Mouse (Mus musculus) mouse embryonic stem cell (cell line): ENCODE results near the gene Tomm20.

Experiments
- in situ Hi-C, 2 experiments: fragments of 300-500 bp; cut with MboI; formaldehyde crosslinking; loops; 1 replicate in 1 of 2; 3 replicates in 1 of 2; pipeline ENCODE4 v1.14.3; 2019 to 2020; ENCODE audit warnings: low sequenced_read_pairs in 2 of 2, low pct_unique_long_range_greater_than_20kb in 1 of 2, mixed read lengths in 1 of 2; ENCODE audit not compliant: unreplicated experiment in 1 of 2

The Tomm20 gene

GRCm38 (mm10) chr8:126945730-126946163 lies at the start of gene Tomm20:
TSS of gene Tomm20 (minus strand) at chr8:126945844.
- in situ Hi-C loops, result no loop called here

GRCm38 (mm10) chr8:126994506-126994905 lies 48.9 kb upstream of the Tomm20 start:
- in situ Hi-C loops, result loop anchor here (25.0 kb wide), 2 partner anchors 293 to 593 kb away; no protein-coding TSS in a partner anchor

- in situ Hi-C loops, result loop anchor here (5.0 to 25.0 kb wide), 5 partner anchors 153 to 598 kb away; no protein-coding TSS in a partner anchor
Observed at GRCm38 (mm10) chr8:126989363-126990153, 43.9 kb upstream of the Tomm20 start.

- in situ Hi-C loops, result loop anchor here (5.0 to 25.0 kb wide), 5 partner anchors 154 to 599 kb away; no protein-coding TSS in a partner anchor
Observed at GRCm38 (mm10) chr8:126988346-126989006, 42.8 kb upstream of the Tomm20 start.

- in situ Hi-C loops, result loop anchor here (5.0 to 25.0 kb wide), 5 partner anchors 156 to 601 kb away; no protein-coding TSS in a partner anchor
Observed at GRCm38 (mm10) chr8:126986495-126986894, 40.9 kb upstream of the Tomm20 start.

GRCm38 (mm10) chr8:126980046-126980445 lies 34.4 kb upstream of the Tomm20 start:
- in situ Hi-C loops, result loop anchor here (10.0 to 25.0 kb wide), 4 partner anchors 165 to 607 kb away; no protein-coding TSS in a partner anchor

- in situ Hi-C loops, result loop anchor here (25.0 kb wide), 2 partner anchors 308 to 608 kb away; no protein-coding TSS in a partner anchor
Observed at GRCm38 (mm10) chr8:126979091-126979920, 33.7 kb upstream of the Tomm20 start.

- in situ Hi-C loops, result loop anchor here (25.0 kb wide), 2 partner anchors 309 to 609 kb away; no protein-coding TSS in a partner anchor
Observed at GRCm38 (mm10) chr8:126978535-126978934, 32.9 kb upstream of the Tomm20 start.

- in situ Hi-C loops, result loop anchor here (25.0 kb wide), 2 partner anchors 309 to 609 kb away; no protein-coding TSS in a partner anchor
Observed at GRCm38 (mm10) chr8:126978028-126978427, 32.4 kb upstream of the Tomm20 start.

GRCm38 (mm10) chr8:126976608-126977348 lies 31.1 kb upstream of the Tomm20 start:
- in situ Hi-C loops, result loop anchor here (25.0 kb wide), 2 partner anchors 311 to 611 kb away; no protein-coding TSS in a partner anchor

GRCm38 (mm10) chr8:126975706-126976105 lies 30.1 kb upstream of the Tomm20 start:
- in situ Hi-C loops, result loop anchor here (25.0 kb wide), 2 partner anchors 312 to 612 kb away; no protein-coding TSS in a partner anchor

- in situ Hi-C loops, result no loop called here
Observed at GRCm38 (mm10) chr8:126974511-126974910, 28.9 kb upstream of the Tomm20 start.

- in situ Hi-C loops, result no loop called here
Observed at GRCm38 (mm10) chr8:126973686-126974265, 28.1 kb upstream of the Tomm20 start.

- in situ Hi-C loops, result no loop called here
Observed at GRCm38 (mm10) chr8:126972649-126973048, 27.0 kb upstream of the Tomm20 start.

- in situ Hi-C loops, result no loop called here
Observed at GRCm38 (mm10) chr8:126972102-126972501, 26.5 kb upstream of the Tomm20 start.

GRCm38 (mm10) chr8:126971314-126971664 lies 25.6 kb upstream of the Tomm20 start:
- in situ Hi-C loops, result no loop called here

- in situ Hi-C loops, result no loop called here
Observed at GRCm38 (mm10) chr8:126970579-126971313, 25.1 kb upstream of the Tomm20 start, which contains the start of gene Rbm34. TSS of gene Rbm34 (minus strand) at chr8:126971071.
